Mouse (Mus musculus): ENCODE data around the gene Mrpl53. TPM values are rescaled to one million over a fixed set of nuclear protein-coding genes. Genes with fewer than 3 reads are reported as not detected.

The Mrpl53 gene
- polyA plus RNA-seq, 1 experiment from 2014 or later: 138 TPM

- H3K27ac ChIP-seq (ENCODE audit: low read depth, low read length): peak overlapping the region; percentile 95
- peak overlapping the region; percentile 96 for H3K4me2 ChIP-seq
- H3K9me3 ChIP-seq (replicated peaks; ENCODE audit: control insufficient read depth, low read length): no peaks in the 10 kb centered on the region
- H3K4me3 ChIP-seq (ENCODE audit: low read depth, low read length): peak overlapping the region; percentile 71
- peak overlapping the region; percentile 90 for H3K9ac ChIP-seq (ENCODE audit: low read depth, low read length)
- WGBS (ENCODE audit: insufficient replicate concordance): 2% methylated on average over 39 of the region's 52 CpGs
- peaks cover 19% of the 10 kb centered on the region for H3K36me3 ChIP-seq (ENCODE audit: control insufficient read depth, insufficient read depth, low read length)
- peaks cover 26% of the 10 kb centered on the region for H3K4me1 ChIP-seq (ENCODE audit: control insufficient read depth, insufficient read depth, low read length)
- H3K27me3 ChIP-seq (ENCODE audit: control insufficient read depth, insufficient read depth, low read length): no peaks in the 10 kb centered on the region
- no peak for ATAC-seq (replicated peaks; ENCODE audit: insufficient number of reproducible peaks, low FRiP score, low TSS enrichment)
These were observed 13.2 kb downstream of the Mrpl53 start for GRCm38 (mm10) chr6:83121863-83122710.

DNA sequence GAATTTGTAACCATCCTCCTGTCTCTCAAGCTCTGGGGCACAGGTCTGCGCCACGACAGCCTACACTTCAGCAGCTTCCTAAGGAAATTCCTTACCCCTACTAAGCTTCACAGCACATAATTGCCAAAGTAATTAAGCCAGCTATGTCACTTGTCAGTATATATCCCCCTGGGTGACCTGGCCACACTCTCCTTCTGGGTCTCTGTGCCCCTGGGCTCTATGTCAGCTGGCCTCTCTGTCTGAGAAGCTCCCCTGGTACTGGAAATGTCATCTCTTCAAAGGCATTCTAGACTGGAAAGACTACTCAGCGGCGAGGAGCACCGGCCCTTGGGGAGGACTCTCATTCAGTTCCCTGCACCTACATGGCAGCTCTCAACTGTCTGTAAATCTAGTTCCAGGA is 14.1 kb downstream of the Mrpl53 start:
- Histone ChIP-seq H3K27me3 (ENCODE audit: control insufficient read depth, insufficient read depth, low read length) (no peaks in the 10 kb centered on the region), H3K4me1 (ENCODE audit: control insufficient read depth, insufficient read depth, low read length) (peaks cover 26% of the 10 kb centered on the region), H3K4me3 (ENCODE audit: low read depth, low read length) (no peak overlapping the region), H3K36me3 (ENCODE audit: control insufficient read depth, insufficient read depth, low read length) (peaks cover 12% of the 10 kb centered on the region), H3K27ac (ENCODE audit: low read depth, low read length) (no peak overlapping the region), H3K9ac (ENCODE audit: low read depth, low read length) (peak overlapping the region; percentile 40; the same call in 1 of the 2 replicates), H3K4me2 (peak overlapping the region; percentile 96; the same call in 1 of the 2 replicates), H3K9me3 (replicated peaks; ENCODE audit: control insufficient read depth, low read length) (no peaks in the 10 kb centered on the region)
- ATAC-seq (replicated peaks; ENCODE audit: insufficient number of reproducible peaks, low FRiP score, low TSS enrichment): no peak
- 84% methylated on average over 5 of the region's 5 CpGs for WGBS (ENCODE audit: insufficient replicate concordance)

DNA sequence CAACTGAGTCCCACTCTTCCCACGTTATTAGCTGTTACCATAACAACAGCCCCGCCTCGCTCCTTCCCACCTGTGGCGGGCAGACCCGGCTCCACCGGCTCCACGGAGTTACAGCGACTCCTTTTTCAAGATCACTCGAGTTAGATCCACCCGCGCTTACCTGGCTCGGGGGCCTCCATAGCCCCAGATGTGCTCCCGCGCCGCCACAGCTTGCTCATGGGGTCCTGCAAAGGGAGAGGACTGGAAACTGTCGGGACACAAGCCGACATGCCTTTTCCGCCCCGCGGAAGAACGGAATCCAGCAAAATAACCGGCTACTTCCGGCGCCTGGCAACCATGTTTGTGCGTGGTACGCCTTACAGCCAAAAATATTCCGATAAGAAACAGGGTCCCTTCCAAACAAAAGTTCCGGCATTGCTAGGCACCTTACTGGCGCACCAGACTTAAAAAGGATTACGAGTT is 16.0 kb downstream of the Mrpl53 start:
- no peaks in the 10 kb centered on the region for H3K36me3 ChIP-seq (ENCODE audit: control insufficient read depth, insufficient read depth, low read length)
- H3K4me3 ChIP-seq (ENCODE audit: low read depth, low read length): peak overlapping the region; percentile 67
- ATAC-seq (replicated peaks; ENCODE audit: insufficient number of reproducible peaks, low FRiP score, low TSS enrichment): no peak
- no peak overlapping the region for H3K27ac ChIP-seq (ENCODE audit: low read depth, low read length)
- WGBS (ENCODE audit: insufficient replicate concordance): under 1% methylated on average over 30 of the region's 30 CpGs
- no peaks in the 10 kb centered on the region for H3K27me3 ChIP-seq (ENCODE audit: control insufficient read depth, insufficient read depth, low read length)
- H3K4me1 ChIP-seq (ENCODE audit: control insufficient read depth, insufficient read depth, low read length): peaks cover 19% of the 10 kb centered on the region
- H3K9me3 ChIP-seq (replicated peaks; ENCODE audit: control insufficient read depth, low read length): no peaks in the 10 kb centered on the region
- H3K9ac ChIP-seq (ENCODE audit: low read depth, low read length): peak overlapping the region; percentile 81
- peak overlapping the region; percentile 85 for H3K4me2 ChIP-seq

GRCm38 (mm10) chr6:83125331-83125730 is 16.5 kb downstream of the Mrpl53 start, which contains the start of gene Ino80b:
TSS of gene Ino80b (minus strand) at chr6:83125431.
- no peak for ATAC-seq (replicated peaks; ENCODE audit: insufficient number of reproducible peaks, low FRiP score, low TSS enrichment)
- Histone ChIP-seq H3K4me1 (ENCODE audit: control insufficient read depth, insufficient read depth, low read length) (peaks cover 15% of the 10 kb centered on the region), H3K9me3 (replicated peaks; ENCODE audit: control insufficient read depth, low read length) (no peaks in the 10 kb centered on the region), H3K4me3 (ENCODE audit: low read depth, low read length) (peak within 1 kb of the TSS; percentile 67), H3K27ac (ENCODE audit: low read depth, low read length) (no peak within 1 kb of the TSS), H3K36me3 (ENCODE audit: control insufficient read depth, insufficient read depth, low read length) (no peaks in the 10 kb centered on the region), H3K27me3 (ENCODE audit: control insufficient read depth, insufficient read depth, low read length) (no peaks in the 10 kb centered on the region), H3K9ac (ENCODE audit: low read depth, low read length) (peak within 1 kb of the TSS; percentile 81), H3K4me2 (peak within 1 kb of the TSS; percentile 85)
- WGBS (ENCODE audit: insufficient replicate concordance): 33% methylated on average over 5 of the region's 5 CpGs

DNA sequence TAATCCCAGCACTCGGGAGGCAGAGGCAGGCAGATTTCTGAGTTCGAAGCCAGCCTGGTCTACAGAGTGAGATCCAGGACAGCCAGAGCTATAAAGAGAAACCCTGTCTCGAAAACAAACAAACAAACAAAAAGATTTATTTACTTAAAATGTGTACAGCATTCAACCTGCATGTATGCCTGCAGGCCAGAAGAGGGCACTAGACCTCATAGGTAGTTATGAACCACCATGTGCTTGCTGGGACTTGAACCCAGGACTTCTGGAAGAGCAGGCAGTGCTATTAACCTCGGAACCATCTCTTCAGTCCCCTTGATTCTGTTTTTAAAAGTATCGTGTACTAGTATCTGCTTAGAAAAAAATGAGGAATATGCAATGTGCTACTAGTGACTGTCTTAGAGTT is 18.6 kb downstream of the Mrpl53 start:
- Histone ChIP-seq H3K4me3 (ENCODE audit: low read depth, low read length) (no peak overlapping the region), H3K4me1 (ENCODE audit: control insufficient read depth, insufficient read depth, low read length) (peaks cover 15% of the 10 kb centered on the region), H3K4me2 (no peak overlapping the region), H3K27ac (ENCODE audit: low read depth, low read length) (no peak overlapping the region), H3K27me3 (ENCODE audit: control insufficient read depth, insufficient read depth, low read length) (no peaks in the 10 kb centered on the region), H3K9ac (ENCODE audit: low read depth, low read length) (no peak overlapping the region), H3K9me3 (replicated peaks; ENCODE audit: control insufficient read depth, low read length) (no peaks in the 10 kb centered on the region), H3K36me3 (ENCODE audit: control insufficient read depth, insufficient read depth, low read length) (no peaks in the 10 kb centered on the region)
- no peak for ATAC-seq (replicated peaks; ENCODE audit: insufficient number of reproducible peaks, low FRiP score, low TSS enrichment)
- 83% methylated on average over 5 of the region's 5 CpGs for WGBS (ENCODE audit: insufficient replicate concordance)

GRCm38 (mm10) chr6:83131469-83132034 is 22.7 kb downstream of the Mrpl53 start:
- Histone ChIP-seq H3K9ac (ENCODE audit: low read depth, low read length) (no peak overlapping the region), H3K27ac (ENCODE audit: low read depth, low read length) (no peak overlapping the region), H3K36me3 (ENCODE audit: control insufficient read depth, insufficient read depth, low read length) (no peaks in the 10 kb centered on the region), H3K9me3 (replicated peaks; ENCODE audit: control insufficient read depth, low read length) (no peaks in the 10 kb centered on the region), H3K4me1 (ENCODE audit: control insufficient read depth, insufficient read depth, low read length) (peaks cover 11% of the 10 kb centered on the region), H3K4me3 (ENCODE audit: low read depth, low read length) (no peak overlapping the region), H3K27me3 (ENCODE audit: control insufficient read depth, insufficient read depth, low read length) (0 out of 2 replicates have a peak, but pooled peaks cover 3% of the 10 kb centered on the region), H3K4me2 (no peak overlapping the region)
- 82% methylated on average over 6 of the region's 6 CpGs for WGBS (ENCODE audit: insufficient replicate concordance)
- no peak for ATAC-seq (replicated peaks; ENCODE audit: insufficient number of reproducible peaks, low FRiP score, low TSS enrichment)

DNA sequence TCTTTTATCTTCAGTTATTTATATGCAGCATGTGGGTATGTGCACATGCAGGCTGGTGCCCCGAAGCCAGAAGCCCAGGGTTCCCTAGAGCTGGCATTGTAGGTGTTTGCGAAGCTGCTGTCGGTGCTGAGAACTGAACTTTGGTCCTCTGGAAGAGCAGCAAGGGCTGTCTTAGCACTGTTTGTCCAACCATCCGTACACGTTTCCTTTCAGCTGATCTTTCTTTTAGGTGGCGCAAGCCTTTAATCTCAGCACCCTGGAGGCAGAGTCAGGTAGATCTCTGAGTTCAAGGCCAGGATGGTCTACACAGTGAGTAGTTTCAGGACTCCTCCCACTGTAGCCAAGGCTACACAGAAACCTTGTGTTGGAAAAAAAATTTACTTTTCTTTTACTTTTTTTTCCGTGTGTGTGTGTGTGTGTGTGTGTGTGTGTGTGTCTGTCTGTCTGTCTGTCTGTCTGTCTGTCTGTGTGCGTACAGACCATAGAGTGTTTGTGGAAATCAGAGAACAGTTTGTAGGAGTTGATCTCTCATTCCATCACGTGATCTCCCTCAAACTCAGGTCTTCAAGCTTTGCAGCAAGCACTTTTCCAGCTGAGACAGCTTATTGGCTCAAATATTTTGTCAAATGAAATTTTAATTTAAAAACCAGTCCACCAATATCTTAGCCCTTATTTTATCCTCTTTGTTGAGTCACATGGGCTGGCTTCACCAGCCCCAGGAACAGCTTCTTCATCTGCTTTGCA is 23.5 kb downstream of the Mrpl53 start:
- no peaks in the 10 kb centered on the region for H3K9me3 ChIP-seq (replicated peaks; ENCODE audit: control insufficient read depth, low read length)
- no peak overlapping the region for H3K4me2 ChIP-seq
- no peak overlapping the region for H3K9ac ChIP-seq (ENCODE audit: low read depth, low read length)
- no peak for ATAC-seq (replicated peaks; ENCODE audit: insufficient number of reproducible peaks, low FRiP score, low TSS enrichment)
- H3K27me3 ChIP-seq (ENCODE audit: control insufficient read depth, insufficient read depth, low read length): 0 out of 2 replicates have a peak, but pooled peaks cover 3% of the 10 kb centered on the region
- H3K4me1 ChIP-seq (ENCODE audit: control insufficient read depth, insufficient read depth, low read length): peaks cover 11% of the 10 kb centered on the region
- H3K4me3 ChIP-seq (ENCODE audit: low read depth, low read length): no peak overlapping the region
- WGBS (ENCODE audit: insufficient replicate concordance): 82% methylated on average over 9 of the region's 9 CpGs
- no peak overlapping the region for H3K27ac ChIP-seq (ENCODE audit: low read depth, low read length)
- H3K36me3 ChIP-seq (ENCODE audit: control insufficient read depth, insufficient read depth, low read length): no peaks in the 10 kb centered on the region

- Histone ChIP-seq H3K27me3 (ENCODE audit: control insufficient read depth, insufficient read depth, low read length) (0 out of 2 replicates have a peak, but pooled peaks cover 3% of the 10 kb centered on the region), H3K4me3 (ENCODE audit: low read depth, low read length) (no peak overlapping the region), H3K9me3 (replicated peaks; ENCODE audit: control insufficient read depth, low read length) (no peaks in the 10 kb centered on the region), H3K4me2 (no peak overlapping the region), H3K27ac (ENCODE audit: low read depth, low read length) (no peak overlapping the region), H3K4me1 (ENCODE audit: control insufficient read depth, insufficient read depth, low read length) (peaks cover 24% of the 10 kb centered on the region), H3K9ac (ENCODE audit: low read depth, low read length) (no peak overlapping the region), H3K36me3 (ENCODE audit: control insufficient read depth, insufficient read depth, low read length) (no peaks in the 10 kb centered on the region)
- 64% methylated on average over 3 of the region's 3 CpGs for WGBS (ENCODE audit: insufficient replicate concordance)
- ATAC-seq (replicated peaks; ENCODE audit: insufficient number of reproducible peaks, low FRiP score, low TSS enrichment): no peak
These were observed 25.4 kb downstream of the Mrpl53 start for GRCm38 (mm10) chr6:83134226-83134625.

Measured in heart, embryonic 11.5 days (tissue).